Mouse (Mus musculus) brown adipose tissue, adult 24 weeks (tissue): ENCODE results near the gene Angptl1. TPM values are rescaled to one million over a fixed set of nuclear protein-coding genes. Genes with fewer than 3 reads are reported as not detected.

Experiments
- H3K27ac ChIP-seq: fragments of 200-500 bp; replicated peaks from 2 replicates; pipeline ENCODE4 v1.5.1; 2012; ENCODE audit warnings: low read depth, mild to moderate bottlenecking, low read length
- H3K4me1 ChIP-seq: fragments of 200-500 bp; 2 replicates; pipeline ENCODE4 v1.6.1; 2012; ENCODE audit warnings: low read length, mixed read lengths; ENCODE audit not compliant: control insufficient read depth, insufficient read depth, insufficient read length
- H3K4me3 ChIP-seq: fragments of 200-500 bp; 2 replicates; pipeline ENCODE4 v1.5.1; 2012; ENCODE audit warnings: low read depth, mild to moderate bottlenecking, low read length, moderate library complexity; ENCODE audit not compliant: insufficient read depth
- polyA plus RNA-seq: library from polyadenylated mRNA; stranded (reverse); fragments of >200 nt; gene quantifications from 2 replicates; pipeline ENCODE4 v1.2.4, GENCODE M21; 2012; ENCODE audit not compliant: missing spikeins, insufficient read depth, insufficient read length

The Angptl1 gene
- 11.2 and 13.4 TPM in 2 replicates for polyA plus RNA-seq

- H3K27ac ChIP-seq, result peak within 1 kb of the TSS; percentile 15
- peak within 1 kb of the TSS; percentile 64 for H3K4me3 ChIP-seq
- peaks cover 2% of the 10 kb centered on the region for H3K4me1 ChIP-seq
These were observed at the start of gene Angptl1 for GRCm38 (mm10) chr1:156838177-156838576. TSS of gene Angptl1 (plus strand) at chr1:156838562.

GRCm38 (mm10) chr1:156789844-156790490 is 48.4 kb upstream of the Angptl1 start:
- Histone ChIP-seq H3K4me1 (no peaks in the 10 kb centered on the region), H3K27ac (no peak overlapping the region), H3K4me3 (no peak overlapping the region)

GRCm38 (mm10) chr1:156796251-156796650 is 42.1 kb upstream of the Angptl1 start:
- Histone ChIP-seq H3K4me1 (0 out of 2 replicates have a peak, but pooled peaks cover 2% of the 10 kb centered on the region), H3K4me3 (no peak overlapping the region), H3K27ac (no peak overlapping the region)

- no peaks in the 10 kb centered on the region for H3K4me1 ChIP-seq
- H3K27ac ChIP-seq, result no peak overlapping the region
- H3K4me3 ChIP-seq, result no peak overlapping the region
These were observed 37.1 kb upstream of the Angptl1 start for GRCm38 (mm10) chr1:156801276-156801675.

GRCm38 (mm10) chr1:156808332-156808731 is 30.0 kb upstream of the Angptl1 start:
- H3K4me1 ChIP-seq, result no peaks in the 10 kb centered on the region
- H3K27ac ChIP-seq, result no peak overlapping the region
- no peak overlapping the region for H3K4me3 ChIP-seq

DNA sequence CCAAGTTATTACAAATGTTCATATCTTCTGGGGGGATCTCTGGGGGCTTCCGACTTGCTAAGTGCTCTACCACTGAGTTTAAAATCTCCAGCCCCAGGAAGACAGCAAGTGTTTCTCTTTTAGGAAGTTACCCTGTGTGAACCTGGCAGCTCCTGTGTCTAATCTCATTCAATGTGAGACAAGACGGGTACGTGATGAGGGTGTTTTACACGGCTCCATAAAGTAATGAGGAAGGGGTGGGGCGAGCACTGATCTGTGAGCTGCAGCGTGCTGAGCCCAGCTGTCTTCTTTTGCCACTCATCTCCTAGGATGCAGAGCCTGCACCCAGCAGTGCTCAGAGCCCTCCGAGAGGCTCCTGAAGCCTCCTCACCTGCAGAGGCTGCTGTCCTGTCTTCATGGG is 26.4 kb upstream of the Angptl1 start:
- Histone ChIP-seq H3K4me1 (no peaks in the 10 kb centered on the region), H3K27ac (no peak overlapping the region), H3K4me3 (no peak overlapping the region)

- H3K4me3 ChIP-seq, result no peak overlapping the region
- H3K4me1 ChIP-seq, result no peaks in the 10 kb centered on the region
- no peak overlapping the region for H3K27ac ChIP-seq
These were observed 25.6 kb upstream of the Angptl1 start for GRCm38 (mm10) chr1:156812716-156813115.

DNA sequence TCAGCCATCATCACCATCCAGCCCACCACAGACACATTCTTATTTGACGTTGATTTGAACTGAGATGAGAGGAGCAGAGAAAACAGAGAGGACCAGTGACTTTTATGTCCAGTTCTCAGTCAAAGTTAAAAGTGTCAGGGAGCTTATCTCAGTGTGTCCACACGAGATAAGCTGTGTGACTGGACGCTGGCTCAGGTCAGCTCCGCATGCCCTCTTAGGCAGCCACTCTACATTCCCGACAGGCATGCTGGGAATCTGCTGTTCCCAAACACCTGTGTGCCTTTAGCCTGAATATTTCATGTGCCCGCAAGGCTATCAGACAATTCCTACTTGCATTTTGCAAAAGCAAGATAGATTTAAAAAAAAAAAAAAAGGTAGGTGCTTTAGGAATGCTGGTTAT is 24.9 kb upstream of the Angptl1 start:
- no peak overlapping the region for H3K4me3 ChIP-seq
- no peaks in the 10 kb centered on the region for H3K4me1 ChIP-seq
- H3K27ac ChIP-seq, result no peak overlapping the region

DNA sequence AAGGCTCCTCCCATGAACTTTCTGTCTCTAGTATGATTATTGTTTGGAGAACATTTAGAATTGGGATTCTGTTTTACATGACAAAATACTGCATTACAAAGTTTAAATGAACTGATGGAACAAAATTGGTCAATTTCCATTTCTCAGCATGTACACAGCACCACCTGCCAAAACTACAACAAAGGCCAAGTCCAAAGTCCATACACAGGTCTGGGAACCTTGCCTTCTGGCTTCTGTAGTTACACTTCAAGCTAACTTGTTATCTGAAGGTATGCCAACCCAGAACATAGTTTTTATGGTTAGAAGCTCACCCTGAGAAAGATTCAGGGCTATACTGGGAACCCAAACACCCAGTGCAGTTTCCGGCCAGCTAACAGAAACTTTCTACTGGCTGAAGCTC is 19.1 kb upstream of the Angptl1 start:
- Histone ChIP-seq H3K4me1 (no peaks in the 10 kb centered on the region), H3K4me3 (no peak overlapping the region), H3K27ac (no peak overlapping the region)

- Histone ChIP-seq H3K4me1 (peaks cover 2% of the 10 kb centered on the region), H3K4me3 (peak overlapping the region; percentile 64), H3K27ac (no peak overlapping the region; the same call in 1 of the 2 replicates)
These were observed 333 bp downstream of the Angptl1 start for GRCm38 (mm10) chr1:156838695-156839094.

GRCm38 (mm10) chr1:156841625-156842339 is 3.4 kb downstream of the Angptl1 start:
- Histone ChIP-seq H3K27ac (no peak overlapping the region), H3K4me1 (peaks cover 2% of the 10 kb centered on the region)

DNA sequence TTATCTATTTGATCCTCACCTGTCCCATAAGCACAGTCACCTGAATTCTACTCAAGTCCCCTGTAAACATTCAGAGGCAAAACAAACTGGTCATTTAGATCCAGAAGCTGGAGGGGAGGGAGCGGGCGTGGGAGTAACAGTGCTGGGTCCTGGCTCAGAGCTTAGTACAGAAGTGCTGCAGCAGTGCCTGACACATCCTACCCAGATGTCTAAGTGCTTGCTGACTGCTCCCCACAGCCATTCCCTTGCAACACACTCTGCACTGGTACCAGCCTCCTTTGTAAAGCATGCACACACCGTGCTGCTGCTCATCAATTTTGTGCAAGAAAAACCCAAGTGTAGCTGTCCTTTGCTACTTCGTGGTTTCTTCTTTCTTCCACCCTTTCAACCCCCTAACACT is 8.7 kb downstream of the Angptl1 start:
- no peak overlapping the region for H3K27ac ChIP-seq
- no peak overlapping the region for H3K4me3 ChIP-seq
- H3K4me1 ChIP-seq, result no peaks in the 10 kb centered on the region; the same call in 1 of the 2 replicates

More at GRCm38 (mm10) chr1:156841625-156842339, 3.4 kb downstream of the Angptl1 start:
- no peak overlapping the region for H3K4me3 ChIP-seq

DNA sequence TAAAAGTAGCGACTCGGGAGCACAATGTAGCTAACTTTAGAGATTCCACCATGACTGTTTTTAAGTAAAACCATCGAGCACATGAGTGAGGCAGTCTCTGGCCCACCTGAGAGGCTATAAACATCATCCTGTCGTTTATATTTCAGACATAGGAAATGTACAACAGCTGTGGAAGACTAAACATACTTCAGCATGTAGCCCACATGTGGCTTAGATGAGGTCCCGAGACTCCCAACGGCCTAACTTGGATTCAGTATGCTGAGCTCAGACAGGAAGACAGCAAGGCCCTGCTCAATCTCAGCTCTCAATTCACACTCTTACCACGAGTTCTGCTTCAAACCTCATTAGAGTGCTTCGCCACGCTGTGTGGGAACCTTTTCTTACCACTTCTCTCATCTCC is 14.0 kb downstream of the Angptl1 start:
- Histone ChIP-seq H3K4me3 (no peak overlapping the region), H3K27ac (no peak overlapping the region), H3K4me1 (no peaks in the 10 kb centered on the region)

GRCm38 (mm10) chr1:156852872-156853271 is 14.5 kb downstream of the Angptl1 start:
- Histone ChIP-seq H3K4me3 (no peak overlapping the region), H3K27ac (no peak overlapping the region), H3K4me1 (no peaks in the 10 kb centered on the region)

- H3K4me3 ChIP-seq, result no peak overlapping the region
- no peak overlapping the region for H3K27ac ChIP-seq
- no peaks in the 10 kb centered on the region for H3K4me1 ChIP-seq
These were observed 16.2 kb downstream of the Angptl1 start for GRCm38 (mm10) chr1:156854558-156854957.

GRCm38 (mm10) chr1:156856666-156857065 is 18.3 kb downstream of the Angptl1 start:
- Histone ChIP-seq H3K4me3 (no peak overlapping the region), H3K27ac (no peak overlapping the region), H3K4me1 (no peaks in the 10 kb centered on the region)
